Mouse (Mus musculus): ENCODE measurements around the gene Pitpnb.

The Pitpnb gene

DNA sequence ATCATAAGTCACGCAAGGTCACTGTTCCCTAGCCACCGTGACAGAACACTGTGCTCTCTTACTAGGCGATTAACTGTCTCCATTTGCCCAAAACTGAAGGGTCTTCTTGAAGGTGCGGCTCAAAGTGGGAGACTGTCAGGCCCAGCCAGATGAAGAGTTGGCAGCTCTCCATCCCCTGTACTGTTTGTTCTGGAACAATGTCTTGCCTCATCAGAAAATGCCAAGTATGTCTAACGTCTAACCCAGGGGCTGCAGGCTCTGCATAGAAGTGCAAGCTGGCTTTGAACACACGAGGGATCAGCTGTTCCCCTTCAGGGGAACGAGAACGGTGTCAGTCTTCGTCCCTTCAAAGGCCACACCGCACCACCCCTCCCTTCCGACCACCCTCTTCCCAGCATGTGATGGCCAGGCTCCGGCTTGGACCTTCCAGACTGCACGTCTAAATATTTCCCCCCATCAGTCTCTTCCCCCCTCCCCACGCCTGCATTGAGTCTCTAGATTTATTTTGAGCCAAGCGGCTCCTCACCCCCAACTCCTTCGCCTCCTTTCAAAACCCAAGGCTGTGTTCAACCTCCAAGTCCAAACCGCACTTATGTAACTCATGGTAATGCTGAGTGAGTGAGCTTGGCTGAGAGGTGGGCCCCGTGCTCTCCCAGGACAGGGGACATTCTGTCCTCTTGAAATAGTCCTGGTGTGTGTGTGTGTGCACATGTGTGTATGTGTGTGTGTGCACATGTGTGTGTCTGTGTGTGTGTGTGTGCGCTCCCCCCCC, 71.5 kb downstream of the Pitpnb start:
- DNase-seq, result no peak

DNA sequence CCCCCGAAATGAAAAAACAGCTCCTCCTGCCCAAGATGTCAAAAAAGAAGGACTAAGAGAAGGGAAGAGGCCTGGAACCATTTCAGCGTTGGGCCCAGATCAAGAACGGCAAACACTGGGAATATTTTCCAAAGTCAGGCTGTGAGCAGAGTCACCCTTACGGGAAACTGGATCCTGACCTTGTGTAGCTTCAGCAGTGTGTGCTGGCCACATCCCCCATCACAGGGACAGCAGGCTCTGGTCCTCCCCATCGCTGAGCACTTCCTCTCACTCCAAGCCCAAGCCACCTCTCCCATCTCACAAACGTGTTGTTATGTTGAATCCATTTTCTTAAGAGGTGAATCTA, 72.1 kb downstream of the Pitpnb start:
- no peak for DNase-seq

DNA sequence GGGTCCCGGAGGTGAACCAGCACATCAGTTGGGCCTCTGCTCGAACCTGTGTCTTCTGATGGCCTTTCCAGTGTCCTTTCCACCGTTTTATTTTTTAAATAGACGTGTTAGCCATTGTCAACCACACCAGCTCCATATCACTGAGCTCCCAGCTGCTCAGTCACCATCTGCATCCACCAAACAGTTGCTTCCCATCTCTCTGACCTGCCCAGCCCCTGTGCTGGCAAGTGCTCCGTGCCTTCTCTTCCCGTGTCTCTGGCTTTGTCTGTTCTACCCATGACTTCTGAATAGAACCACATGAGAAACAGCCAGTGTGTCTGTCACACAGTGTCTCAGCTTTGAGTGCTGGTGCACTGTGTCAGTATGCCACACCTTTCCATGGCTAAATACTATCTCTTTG, 74.2 kb downstream of the Pitpnb start:
- no peak for DNase-seq

DNA sequence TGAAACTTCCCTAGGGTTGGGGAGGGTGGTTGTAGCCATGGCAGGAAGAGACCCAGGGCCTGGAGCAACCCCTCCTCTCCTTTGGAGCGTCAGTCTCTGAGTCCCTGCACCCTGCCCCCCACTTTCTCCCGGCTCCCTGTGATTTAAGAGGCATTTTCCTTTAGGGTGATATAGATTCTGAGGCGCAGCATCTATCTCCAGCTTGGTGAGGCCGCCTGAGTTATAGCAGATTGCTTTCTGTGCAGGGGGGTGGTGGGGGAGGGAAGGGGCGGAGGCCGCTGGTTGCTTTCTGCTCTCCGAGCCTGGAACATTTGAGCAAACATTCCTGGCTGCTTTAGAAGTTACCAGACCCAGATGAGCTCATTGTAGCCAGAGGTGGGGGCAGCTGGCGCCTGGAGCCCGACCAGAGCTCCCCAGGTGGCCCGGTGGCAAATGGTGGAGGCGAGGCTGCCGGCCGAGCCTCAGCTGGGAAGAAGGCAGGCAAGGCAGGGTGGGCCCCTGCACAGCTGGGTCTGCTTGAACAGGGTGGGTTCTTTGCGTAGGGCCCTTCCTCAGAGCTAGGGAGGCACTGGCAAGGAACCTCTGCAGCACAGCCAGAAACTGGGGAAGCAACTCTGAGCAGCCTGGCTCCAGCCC, 78.0 kb downstream of the Pitpnb start:
- no peak for DNase-seq

DNA sequence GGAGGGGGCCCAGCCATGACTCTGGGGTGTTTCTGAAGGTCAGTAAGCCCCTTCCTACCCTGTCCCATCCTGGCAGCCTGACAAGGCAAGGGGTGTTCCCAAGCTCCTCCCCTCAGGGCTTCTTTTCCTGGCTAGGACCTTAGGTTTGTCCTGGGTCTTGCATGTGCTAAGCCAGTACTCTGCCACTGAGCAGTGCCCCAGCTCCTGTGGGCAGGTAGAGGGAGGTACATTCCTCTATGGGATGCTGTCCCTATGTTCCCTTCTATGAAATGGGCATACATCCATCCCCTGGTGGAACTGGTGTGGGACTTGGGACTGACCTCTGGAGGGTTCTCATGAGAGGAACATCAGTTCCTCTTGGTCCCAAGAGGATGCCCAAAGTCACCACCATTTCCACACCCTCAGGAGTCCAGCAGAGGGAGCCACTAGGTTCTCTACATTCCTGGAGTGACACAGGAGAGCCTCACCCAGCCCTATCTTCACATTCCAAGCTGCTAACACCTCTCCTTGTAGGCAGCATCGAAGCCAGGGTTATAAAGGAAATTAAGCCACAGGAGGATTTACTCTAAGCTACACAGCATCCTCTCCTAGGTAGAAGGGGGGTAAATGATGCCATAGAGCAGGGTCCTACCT, 79.0 kb downstream of the Pitpnb start:
- peak; percentile 33 for DNase-seq

DNA sequence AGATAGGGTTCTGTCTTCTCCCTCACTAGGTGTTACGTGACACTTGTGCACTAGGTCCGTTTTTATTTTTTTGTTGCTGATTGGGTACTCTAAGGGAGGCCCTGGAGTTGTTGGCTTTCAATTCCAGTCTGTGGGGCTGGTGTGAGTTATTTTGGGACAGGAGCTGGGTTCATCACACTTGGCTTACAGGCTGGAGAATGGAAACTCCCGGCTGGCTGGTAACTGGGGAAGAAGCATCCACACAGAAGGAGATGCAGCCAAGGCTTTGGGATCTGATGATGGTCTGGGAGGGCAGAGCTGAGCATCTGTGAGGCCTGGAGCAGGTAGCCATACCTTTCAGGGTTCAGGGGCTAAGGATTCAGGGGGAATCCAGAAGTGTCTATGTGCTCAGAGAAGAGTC, 80.1 kb downstream of the Pitpnb start:
- DNase-seq, result no peak

DNA sequence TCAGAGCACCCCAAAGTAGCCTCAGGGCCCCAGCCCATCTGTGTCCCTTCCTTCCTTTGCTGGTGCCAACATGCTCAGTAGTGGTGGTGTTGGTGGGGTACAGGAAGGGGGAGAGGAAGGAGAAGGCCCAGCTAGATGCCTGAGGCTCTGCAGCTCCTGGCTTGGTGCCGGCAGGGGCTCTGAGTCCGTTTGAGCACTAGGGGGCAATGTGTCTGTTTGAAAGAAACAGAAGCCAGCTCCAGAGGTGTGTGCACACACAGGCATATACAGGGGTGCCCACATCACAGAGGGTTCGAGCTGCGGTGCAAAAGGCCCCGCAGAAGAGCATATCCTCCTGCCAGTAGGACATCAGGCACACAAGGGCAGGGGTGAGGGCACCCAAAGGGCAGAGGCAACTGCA, 83.6 kb downstream of the Pitpnb start:
- peak; percentile 83 for DNase-seq

DNA sequence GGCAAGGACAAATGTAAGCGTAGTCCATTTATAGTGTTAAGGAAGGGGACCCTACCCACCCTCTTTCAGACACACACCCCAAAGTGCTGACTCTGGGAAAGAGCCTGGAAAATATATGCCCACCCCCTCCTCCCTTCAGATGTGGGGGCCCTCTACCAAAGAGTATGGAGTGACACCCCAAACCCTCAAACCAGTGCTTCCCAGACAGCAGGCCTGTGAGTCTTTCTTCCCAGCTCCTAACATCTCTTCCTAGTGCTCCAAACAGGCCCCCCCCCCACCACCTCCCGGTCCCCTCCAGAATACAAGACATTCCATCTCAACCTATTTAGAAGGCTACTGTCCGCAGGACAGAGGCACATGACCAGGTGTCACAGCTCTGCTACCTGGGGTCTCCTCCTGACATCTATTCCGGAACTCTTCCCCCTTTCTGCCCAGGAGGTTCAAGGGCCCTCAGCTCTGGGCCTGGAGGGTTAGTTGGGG, 84.2 kb downstream of the Pitpnb start:
- DNase-seq, result no peak

DNA sequence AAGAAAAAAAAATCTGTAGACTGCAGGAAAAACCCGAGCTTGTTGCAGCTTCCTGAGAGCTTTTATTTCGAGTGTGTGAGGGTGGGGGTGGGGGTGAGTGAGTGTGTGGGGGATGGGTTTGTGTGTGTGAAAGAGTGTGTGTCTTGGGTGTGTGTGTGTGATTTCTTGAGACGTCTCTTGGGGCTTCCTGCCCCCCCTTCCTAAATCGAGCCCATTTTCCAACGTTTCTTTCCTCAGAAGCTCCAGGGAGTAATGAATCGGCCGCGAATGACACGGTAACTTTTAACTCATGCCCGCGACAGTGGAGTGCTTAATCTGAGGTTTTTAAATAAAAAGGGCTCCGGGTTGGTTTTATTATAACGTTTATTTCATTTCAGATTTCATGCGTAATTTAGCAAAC, 85.0 kb downstream of the Pitpnb start:
- DNase-seq, result no peak

DNA sequence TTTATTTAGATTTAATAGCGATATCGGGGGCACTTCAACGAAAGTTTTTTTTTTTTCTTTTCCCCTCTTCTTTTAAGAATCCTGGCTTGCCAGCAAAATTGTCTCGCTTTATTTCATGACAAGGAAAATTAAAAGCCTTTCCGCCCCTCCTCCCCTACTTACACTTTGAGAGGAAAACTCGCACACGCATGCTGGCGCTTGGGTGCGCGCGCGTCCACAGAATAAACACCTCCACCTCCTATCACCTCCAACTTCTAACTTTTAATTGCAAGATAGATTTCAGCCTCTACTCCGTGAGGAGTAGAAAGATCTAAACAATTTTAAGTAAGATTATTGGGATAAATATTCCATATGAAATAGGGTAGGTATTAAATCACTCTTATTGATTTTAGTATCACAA, 85.5 kb downstream of the Pitpnb start:
- no peak for DNase-seq

DNA sequence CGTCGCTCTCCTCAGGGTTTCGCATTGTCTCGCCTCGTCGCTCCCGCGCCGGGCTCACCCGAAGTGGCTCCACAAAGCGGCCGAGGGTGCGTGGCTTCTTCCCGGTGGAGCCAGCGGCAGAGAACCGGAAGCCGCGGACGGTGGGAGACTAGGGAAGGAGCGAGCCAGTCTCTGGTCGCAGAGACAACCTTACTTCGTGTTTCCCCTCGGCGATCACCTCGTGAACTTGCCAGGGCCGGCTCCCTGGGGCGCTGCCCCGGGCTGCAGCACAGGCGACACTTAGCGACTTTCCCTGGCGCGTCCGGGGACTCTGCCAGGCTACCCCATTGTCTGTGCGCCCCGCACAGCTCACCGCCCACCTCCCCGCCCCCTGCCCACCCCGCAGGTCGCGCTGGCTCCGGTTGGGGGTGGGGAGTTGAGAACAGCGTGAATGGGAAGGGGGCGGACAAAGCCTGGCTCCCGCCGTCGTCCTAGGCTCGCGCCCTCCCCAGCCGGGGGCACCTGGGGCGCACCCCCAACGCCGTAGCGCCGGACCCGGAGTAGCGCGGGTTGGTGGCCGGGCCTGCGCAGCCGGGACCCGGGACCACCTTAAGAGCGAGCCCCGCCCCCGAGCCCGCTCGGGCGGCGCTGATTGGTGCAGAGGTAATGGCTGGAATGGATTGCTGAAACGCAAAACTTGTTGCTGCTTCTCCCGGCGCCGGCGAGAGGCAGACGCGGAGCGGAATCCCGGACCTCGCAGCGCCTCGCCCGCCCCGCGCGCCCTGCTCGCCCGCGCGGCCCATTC, 86.2 kb downstream of the Pitpnb start, which contains the start of gene Mn1:
Gene Mn1 (plus strand): TSS at position 772 of the 784 bp plus-strand sequence.
- DNase-seq, result peak; percentile 93

DNA sequence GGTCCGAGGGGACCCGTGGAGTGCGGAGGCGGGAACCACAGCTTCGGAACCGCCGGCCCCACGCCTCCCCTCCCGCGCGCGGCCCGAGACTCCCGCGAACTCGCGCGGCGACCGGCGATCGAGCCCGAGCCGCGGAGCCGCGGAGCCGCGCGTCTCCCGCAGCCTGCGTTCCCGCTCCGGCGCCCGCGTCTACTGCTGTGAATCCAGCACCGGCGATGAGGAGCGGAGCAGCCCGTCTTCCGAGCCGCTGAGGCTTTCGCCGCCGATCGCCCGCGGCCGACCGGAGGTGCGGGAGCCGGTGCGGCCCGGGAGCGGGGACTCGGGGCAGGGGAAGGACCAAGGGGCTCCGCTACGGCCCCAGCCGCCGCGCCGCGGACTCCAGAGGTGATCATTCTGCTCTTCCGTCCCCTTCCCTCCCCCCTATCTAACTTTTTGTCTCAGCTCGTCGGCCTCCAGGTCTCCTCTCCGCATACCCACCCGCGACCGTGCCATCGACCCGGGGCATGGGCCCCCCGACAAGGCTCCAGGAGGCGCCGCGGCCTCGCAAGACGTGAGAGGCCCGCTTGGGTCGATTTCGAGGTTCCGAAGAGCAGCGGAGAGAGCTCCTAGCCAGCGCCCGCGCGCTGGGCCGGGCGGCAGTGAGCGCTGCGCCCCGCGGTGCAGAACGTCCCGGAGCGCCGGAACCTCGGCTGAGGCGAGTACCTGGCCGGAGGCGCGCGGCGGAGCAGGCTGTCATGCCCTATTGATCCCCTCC, 87.0 kb downstream of the Pitpnb start:
- no peak for DNase-seq

DNA sequence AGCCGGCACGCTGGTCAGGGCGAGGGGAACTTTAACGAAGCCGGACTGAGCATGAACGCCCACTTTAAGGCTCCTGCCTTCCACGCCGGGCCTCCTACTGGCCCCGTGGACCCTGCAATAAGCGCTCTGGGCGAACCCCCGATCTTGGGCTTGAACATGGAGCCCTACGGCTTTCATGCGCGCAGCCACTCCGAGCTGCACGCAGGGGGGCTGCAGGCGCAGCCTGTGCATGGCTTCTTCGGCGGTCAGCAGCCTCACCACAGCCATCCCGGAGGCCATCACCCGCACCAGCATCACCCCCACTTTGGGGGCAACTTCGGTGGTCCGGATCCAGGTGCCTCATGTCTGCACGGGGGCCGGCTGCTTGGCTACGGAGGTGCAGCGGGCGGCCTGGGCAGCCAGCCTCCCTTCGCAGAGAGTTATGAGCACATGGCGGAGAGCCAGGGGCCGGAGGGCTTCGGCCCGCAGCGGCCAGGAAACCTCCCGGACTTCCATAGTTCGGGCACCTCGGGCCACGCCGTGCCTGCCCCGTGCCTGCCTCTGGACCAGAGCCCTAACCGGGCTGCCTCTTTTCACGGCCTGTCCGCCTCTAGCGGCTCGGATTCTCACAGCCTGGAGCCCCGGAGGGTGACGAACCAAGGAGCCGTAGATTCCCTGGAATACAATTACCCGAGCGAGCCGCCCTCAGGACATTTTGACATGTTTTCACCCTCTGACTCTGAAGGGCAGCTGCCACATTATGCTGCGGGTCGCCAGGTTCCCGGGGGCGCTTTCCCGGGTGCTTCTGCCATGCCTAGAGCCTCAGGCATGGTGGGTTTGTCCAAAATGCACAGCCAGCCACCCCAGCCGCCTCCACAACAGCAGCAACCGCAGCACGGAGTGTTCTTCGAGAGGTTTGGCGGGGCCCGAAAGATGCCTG, 87.9 kb downstream of the Pitpnb start:
- no peak for DNase-seq

DNA sequence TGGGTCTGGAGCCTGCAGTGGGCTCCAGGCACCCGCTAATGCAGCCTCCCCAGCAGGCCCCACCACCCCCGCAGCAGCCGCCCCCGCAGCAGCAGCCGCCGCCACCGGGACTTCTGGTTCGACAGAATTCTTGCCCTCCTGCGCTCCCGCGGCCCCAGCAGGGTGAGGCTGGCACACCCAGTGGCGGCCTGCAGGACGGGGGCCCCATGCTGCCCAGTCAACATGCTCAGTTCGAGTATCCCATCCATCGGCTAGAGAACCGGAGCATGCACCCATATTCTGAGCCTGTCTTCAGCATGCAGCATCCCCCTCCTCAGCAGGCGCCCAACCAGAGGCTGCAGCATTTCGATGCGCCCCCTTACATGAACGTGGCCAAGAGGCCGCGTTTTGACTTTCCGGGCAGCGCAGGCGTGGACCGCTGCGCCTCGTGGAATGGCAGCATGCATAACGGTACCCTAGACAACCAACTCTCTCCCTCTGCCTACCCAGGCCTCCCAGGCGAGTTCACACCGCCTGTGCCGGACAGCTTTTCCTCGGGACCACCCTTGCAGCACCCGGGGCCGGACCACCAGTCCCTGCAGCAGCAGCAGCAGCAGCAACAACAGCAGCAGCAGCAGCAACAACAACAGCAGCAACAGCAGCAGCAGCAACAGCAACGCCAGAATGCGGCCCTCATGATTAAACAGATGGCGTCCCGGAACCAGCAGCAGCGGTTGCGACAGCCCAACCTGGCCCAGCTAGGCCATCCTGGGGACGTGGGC, 88.7 kb downstream of the Pitpnb start:
- DNase-seq, result peak; percentile 43

DNA sequence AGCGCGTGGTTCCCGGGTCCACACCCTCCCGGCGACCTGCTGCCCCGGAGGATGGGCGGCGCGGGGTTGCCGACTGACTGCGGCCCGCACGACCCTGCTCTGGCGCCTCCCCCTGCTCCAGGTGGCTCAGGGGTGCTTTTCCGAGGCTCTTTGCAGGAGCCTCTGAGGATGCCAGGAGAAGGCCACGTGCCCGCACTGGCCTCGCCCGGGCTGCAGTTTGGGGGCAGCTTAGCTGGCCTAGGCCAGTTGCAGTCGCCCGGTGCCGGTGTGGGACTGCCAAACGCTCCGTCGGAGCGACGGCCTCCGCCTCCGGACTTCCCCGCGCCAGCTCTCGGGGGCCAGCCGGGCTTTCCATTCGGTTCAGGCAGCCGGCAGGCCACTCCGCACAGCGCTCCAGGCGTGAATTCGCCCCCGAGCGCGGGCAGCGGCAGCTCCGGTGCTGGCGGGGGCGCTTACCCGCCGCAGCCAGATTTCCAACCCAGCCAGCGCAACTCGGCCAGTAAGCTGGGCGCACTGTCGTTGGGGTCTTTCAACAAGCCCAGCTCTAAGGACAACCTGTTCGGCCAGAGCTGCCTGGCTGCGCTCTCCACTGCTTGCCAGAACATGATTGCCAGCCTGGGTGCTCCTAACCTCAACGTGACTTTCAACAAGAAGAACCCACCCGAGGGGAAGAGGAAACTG, 89.6 kb downstream of the Pitpnb start:
- peak; percentile 70 for DNase-seq

DNA sequence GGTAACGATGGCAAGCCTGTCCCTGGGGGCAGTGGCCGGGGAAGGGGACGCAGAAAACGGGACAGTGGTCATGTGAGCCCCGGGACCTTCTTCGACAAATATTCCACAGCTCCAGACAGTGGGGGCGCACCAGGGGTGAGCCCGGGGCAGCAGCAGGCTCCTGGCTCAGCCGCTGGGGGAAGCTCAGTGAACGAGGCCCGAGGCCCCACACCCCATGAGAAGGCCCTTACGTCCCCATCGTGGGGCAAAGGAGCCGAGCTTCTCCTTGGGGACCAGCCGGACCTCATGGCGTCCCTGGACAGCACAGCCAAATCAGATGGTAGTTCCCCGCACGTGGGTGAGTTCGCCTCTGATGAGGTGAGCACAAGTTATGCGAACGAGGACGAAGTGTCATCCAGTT, 90.3 kb downstream of the Pitpnb start:
- no peak for DNase-seq

DNA sequence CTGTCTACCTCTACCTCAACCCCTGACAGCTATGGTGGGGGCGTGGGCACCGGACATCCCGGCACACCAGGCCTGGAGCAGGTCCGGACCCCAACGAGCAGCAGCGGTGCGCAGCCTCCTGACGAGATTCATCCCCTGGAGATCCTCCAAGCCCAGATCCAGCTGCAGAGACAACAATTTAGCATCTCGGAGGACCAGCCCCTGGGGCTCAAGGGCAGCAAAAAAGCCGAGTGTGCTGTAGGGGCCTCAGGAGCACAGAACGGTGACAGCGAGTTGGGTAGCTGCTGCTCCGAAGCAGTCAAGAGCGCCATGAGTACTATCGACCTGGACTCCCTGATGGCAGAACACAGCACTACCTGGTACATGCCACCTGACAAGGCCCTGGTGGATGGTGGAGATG, 90.9 kb downstream of the Pitpnb start:
- DNase-seq, result no peak

DNA sequence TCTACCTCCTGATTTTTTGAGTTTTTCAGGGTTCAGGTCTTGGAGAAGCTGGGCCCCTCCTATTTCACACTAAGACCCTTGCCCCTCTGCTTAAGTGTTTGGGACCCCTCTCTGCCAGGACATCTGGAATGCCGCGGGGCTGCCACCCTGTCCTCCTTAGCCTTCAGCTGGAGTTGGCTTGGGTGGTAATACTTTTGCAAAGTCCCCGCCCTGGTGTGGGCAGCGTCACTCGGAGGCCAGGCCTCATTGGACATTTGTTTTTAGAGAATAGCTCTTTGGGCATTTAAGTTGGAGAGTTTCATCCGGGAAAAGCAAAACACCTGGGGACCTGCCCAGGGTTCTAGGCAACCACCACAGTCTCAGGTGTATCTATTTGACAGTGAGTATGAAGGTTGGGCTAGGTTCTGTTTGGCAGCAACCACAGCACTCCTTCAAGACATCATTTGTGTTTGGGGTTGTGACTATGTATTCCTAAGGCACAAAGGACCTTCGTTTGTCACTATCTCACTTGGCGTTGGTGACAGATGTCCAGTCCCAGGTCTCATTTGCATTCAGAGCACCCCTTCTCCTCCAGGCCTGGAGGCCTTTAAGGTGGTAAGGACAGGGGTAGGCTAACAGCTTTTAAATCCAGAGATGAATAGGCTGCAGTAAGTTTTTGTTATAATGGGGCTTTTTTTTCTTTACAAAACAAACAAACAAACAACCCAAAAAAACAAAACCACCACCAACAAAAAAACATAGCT, 91.7 kb downstream of the Pitpnb start:
- DNase-seq, result peak; percentile 66

DNA sequence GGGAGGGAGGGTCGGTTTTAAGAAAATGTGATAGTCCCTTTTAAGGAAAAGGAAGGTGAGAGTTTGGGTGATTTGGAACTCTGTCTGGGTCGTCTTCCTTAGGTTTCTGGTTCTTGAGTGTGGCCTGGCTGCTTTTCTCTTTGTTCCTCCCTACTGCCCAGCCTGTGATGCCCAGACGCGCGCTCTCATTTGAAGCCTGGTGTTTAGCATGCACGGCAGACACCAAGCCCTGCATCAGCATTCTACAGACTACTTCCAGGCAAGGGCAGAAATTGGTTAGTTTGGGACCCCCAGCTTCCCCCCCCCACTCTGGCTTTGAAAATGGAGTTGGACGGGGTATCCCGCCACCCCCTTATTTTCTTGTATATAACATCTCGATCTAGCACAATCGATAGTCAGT, 92.4 kb downstream of the Pitpnb start:
- DNase-seq, result no peak

Data from right cerebral cortex, adult 18-20 months (tissue).